Mouse (Mus musculus): Measurements from ENCODE around the gene Bod1l. TPM values are rescaled to one million over a fixed set of nuclear protein-coding genes. Genes with fewer than 3 reads are reported as not detected.
A peak's percentile ranks its signal among the peaks of the same experiment; 100 is the strongest.

Bod1l gene
- 16.0 and 17.1 TPM in 2 replicates for polyA plus RNA-seq (2012; rRNA removed)

GRCm38 (mm10) chr5:41844147-41844529, at the start of gene Bod1l:
TSS of gene Bod1l (minus strand) at chr5:41844315.
- no peak within 1 kb of the TSS for H3K27ac ChIP-seq (ENCODE audit: insufficient read depth, low read length)
- H3K4me1 ChIP-seq (ENCODE audit: control insufficient read depth, insufficient read depth, low read length) = peaks cover 6% of the 10 kb centered on the region
- H3K4me3 ChIP-seq (ENCODE audit: insufficient read depth, low read length) = peak within 1 kb of the TSS; percentile 91
- TF ChIP-seq POLR2A (IDR thresholded peaks at IDR 0.05; ENCODE audit: extremely low read depth, insufficient read depth, low read length) = peak; percentile 54
- no peak for TF ChIP-seq CTCF (IDR thresholded peaks at IDR 0.05; ENCODE audit: extremely low read depth, insufficient read depth, low read length)

DNA sequence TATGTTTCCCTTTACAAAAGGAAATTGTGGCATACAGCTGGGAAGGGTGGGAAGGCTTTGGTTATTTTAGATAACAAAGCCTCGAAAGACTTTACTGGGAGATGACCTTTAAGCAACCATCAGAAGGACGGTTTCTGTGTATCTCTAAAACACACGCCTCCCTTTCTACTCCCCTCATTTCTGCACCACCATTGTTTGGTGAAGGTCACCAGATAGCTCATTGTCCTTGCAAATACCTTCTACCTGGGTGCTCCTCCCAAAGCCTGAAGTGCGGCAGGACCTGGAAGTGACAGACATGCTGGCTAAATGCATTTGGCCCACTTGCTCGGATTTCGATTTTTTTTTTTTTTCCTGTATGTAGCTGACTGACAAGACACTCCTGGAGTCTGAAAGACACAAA, 49.2 kb upstream of the Bod1l start:
- TF ChIP-seq POLR2A (IDR thresholded peaks at IDR 0.05; ENCODE audit: extremely low read depth, insufficient read depth, low read length) (no peak), CTCF (IDR thresholded peaks at IDR 0.05; ENCODE audit: extremely low read depth, insufficient read depth, low read length) (no peak)
- Histone ChIP-seq H3K27ac (ENCODE audit: insufficient read depth, low read length) (no peak overlapping the region), H3K4me1 (ENCODE audit: control insufficient read depth, insufficient read depth, low read length) (no peaks in the 10 kb centered on the region; the same call in 1 of the 2 replicates), H3K4me3 (ENCODE audit: insufficient read depth, low read length) (no peak overlapping the region)

DNA sequence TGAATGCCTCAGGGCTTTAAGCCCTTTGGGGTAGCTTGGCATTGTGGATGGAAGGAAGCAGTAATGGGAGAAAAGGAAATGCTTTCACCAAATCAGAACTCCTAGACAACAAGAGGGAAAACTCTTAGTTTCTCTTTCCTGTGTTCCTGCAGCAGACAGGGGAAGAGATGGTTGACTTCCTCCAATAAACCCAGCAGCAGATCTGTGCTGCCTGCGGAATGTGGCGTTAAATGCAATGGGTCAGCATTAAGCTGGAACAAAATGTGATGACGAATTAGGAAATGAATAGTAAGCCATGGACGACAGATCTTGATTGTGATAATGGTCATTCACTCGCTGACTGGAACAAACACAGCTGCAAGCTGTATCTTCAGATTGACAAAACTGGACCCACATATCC, 46.8 kb upstream of the Bod1l start:
- TF ChIP-seq POLR2A (IDR thresholded peaks at IDR 0.05; ENCODE audit: extremely low read depth, insufficient read depth, low read length) (no peak), CTCF (IDR thresholded peaks at IDR 0.05; ENCODE audit: extremely low read depth, insufficient read depth, low read length) (no peak)
- Histone ChIP-seq H3K4me1 (ENCODE audit: control insufficient read depth, insufficient read depth, low read length) (no peaks in the 10 kb centered on the region; the same call in 1 of the 2 replicates), H3K27ac (ENCODE audit: insufficient read depth, low read length) (no peak overlapping the region), H3K4me3 (ENCODE audit: insufficient read depth, low read length) (no peak overlapping the region)

GRCm38 (mm10) chr5:41889245-41889849, 45.2 kb upstream of the Bod1l start:
- no peaks in the 10 kb centered on the region; the same call in 1 of the 2 replicates for H3K4me1 ChIP-seq (ENCODE audit: control insufficient read depth, insufficient read depth, low read length)
- TF ChIP-seq CTCF (IDR thresholded peaks at IDR 0.05; ENCODE audit: extremely low read depth, insufficient read depth, low read length) (no peak), POLR2A (IDR thresholded peaks at IDR 0.05; ENCODE audit: extremely low read depth, insufficient read depth, low read length) (no peak)
- H3K4me3 ChIP-seq (ENCODE audit: insufficient read depth, low read length) = no peak overlapping the region
- H3K27ac ChIP-seq (ENCODE audit: insufficient read depth, low read length) = no peak overlapping the region

GRCm38 (mm10) chr5:41888834-41889233, 44.7 kb upstream of the Bod1l start:
- TF ChIP-seq CTCF (IDR thresholded peaks at IDR 0.05; ENCODE audit: extremely low read depth, insufficient read depth, low read length) (no peak), POLR2A (IDR thresholded peaks at IDR 0.05; ENCODE audit: extremely low read depth, insufficient read depth, low read length) (no peak)
- Histone ChIP-seq H3K4me3 (ENCODE audit: insufficient read depth, low read length) (no peak overlapping the region), H3K27ac (ENCODE audit: insufficient read depth, low read length) (no peak overlapping the region), H3K4me1 (ENCODE audit: control insufficient read depth, insufficient read depth, low read length) (no peaks in the 10 kb centered on the region; the same call in 1 of the 2 replicates)

DNA sequence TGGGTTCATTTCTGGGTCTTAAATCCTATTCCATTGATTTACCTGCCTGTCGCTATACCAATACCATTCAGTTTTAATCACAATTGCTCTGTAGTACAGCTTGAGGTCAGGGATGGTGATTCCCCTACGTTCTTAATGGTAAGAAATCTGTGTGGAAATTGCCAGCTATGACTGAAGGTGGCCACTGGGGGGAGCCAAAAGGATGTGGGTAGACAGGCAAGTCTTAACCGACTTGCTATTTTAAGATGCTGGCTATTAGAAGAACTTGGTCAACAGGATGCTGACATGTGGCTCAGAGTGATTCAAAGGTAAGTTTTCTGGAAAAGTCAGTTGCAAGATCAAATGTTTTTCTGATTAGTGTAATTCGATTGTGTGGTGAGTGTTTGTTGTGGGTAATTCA, 43.6 kb upstream of the Bod1l start:
- H3K27ac ChIP-seq (ENCODE audit: insufficient read depth, low read length) = no peak overlapping the region
- TF ChIP-seq POLR2A (IDR thresholded peaks at IDR 0.05; ENCODE audit: extremely low read depth, insufficient read depth, low read length) = no peak
- TF ChIP-seq CTCF (IDR thresholded peaks at IDR 0.05; ENCODE audit: extremely low read depth, insufficient read depth, low read length) = peak; percentile 77
- no peaks in the 10 kb centered on the region; the same call in 1 of the 2 replicates for H3K4me1 ChIP-seq (ENCODE audit: control insufficient read depth, insufficient read depth, low read length)
- no peak overlapping the region for H3K4me3 ChIP-seq (ENCODE audit: insufficient read depth, low read length)

DNA sequence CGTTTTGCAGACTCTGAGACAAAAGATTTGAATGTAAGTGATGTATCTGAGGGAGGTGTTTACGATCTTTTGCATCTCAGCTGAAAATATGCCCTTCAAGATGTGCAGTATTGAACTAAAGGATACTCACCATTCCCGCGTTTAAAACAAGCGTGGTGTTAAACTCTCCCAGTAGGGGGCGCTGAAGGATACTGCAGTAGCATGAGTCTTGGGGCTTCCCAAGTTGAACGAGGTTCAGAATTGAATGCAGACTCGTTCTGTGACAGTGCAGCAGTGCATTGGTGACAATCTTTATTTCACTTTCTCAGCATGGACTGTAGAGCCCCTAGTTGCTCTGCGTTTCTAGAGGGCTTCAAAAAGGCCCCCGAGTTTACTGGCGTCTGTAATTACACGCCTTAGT, 40.4 kb upstream of the Bod1l start:
- Histone ChIP-seq H3K4me1 (ENCODE audit: control insufficient read depth, insufficient read depth, low read length) (no peaks in the 10 kb centered on the region; the same call in 1 of the 2 replicates), H3K27ac (ENCODE audit: insufficient read depth, low read length) (no peak overlapping the region), H3K4me3 (ENCODE audit: insufficient read depth, low read length) (no peak overlapping the region)
- TF ChIP-seq POLR2A (IDR thresholded peaks at IDR 0.05; ENCODE audit: extremely low read depth, insufficient read depth, low read length) (no peak), CTCF (IDR thresholded peaks at IDR 0.05; ENCODE audit: extremely low read depth, insufficient read depth, low read length) (peak; percentile 60; the same call in 1 of the 2 replicates)

DNA sequence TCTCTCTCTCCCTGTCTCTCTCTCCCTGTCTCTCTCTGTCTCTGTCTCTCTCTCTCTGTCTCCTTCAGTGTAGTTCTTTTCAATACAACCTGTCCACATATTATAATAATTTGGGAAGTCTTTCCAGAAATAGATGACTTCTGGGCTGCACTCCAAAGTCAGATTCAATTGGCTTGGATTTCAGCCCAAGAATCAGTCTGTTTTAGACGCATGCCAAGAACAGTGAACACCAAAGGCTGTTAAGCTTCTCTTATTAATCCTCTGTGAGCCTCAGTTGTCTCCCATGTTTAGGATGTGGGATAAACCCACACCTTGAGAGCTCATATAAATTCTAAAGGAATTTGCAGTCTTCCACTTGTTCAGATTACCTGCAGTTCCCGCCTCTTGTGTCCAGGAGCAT, 27.0 kb upstream of the Bod1l start:
- TF ChIP-seq CTCF (IDR thresholded peaks at IDR 0.05; ENCODE audit: extremely low read depth, insufficient read depth, low read length) (no peak), POLR2A (IDR thresholded peaks at IDR 0.05; ENCODE audit: extremely low read depth, insufficient read depth, low read length) (no peak)
- Histone ChIP-seq H3K4me1 (ENCODE audit: control insufficient read depth, insufficient read depth, low read length) (no peaks in the 10 kb centered on the region), H3K4me3 (ENCODE audit: insufficient read depth, low read length) (no peak overlapping the region), H3K27ac (ENCODE audit: insufficient read depth, low read length) (no peak overlapping the region)

DNA sequence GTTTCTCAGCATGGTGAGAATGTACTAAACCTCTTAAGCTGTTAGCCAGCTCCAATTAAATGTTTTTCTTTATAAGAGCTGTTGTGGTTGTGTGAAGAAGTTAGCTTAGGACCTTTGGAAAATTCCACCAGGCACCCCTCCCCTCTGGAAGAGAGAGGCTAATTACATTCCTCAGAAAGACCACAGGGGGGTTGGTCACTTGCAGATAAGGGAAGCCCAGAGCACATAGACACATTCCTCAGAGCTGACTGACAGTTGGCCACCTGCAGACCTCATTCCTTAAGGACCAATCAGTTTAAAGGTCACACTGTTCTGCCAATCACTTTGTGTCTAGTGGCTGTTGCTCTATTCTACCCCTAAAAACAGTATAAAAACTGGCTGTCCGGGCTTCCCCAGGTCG, 11.7 kb upstream of the Bod1l start:
- Histone ChIP-seq H3K4me3 (ENCODE audit: insufficient read depth, low read length) (no peak overlapping the region), H3K4me1 (ENCODE audit: control insufficient read depth, insufficient read depth, low read length) (no peaks in the 10 kb centered on the region), H3K27ac (ENCODE audit: insufficient read depth, low read length) (no peak overlapping the region)
- no peak for TF ChIP-seq CTCF (IDR thresholded peaks at IDR 0.05; ENCODE audit: extremely low read depth, insufficient read depth, low read length)

DNA sequence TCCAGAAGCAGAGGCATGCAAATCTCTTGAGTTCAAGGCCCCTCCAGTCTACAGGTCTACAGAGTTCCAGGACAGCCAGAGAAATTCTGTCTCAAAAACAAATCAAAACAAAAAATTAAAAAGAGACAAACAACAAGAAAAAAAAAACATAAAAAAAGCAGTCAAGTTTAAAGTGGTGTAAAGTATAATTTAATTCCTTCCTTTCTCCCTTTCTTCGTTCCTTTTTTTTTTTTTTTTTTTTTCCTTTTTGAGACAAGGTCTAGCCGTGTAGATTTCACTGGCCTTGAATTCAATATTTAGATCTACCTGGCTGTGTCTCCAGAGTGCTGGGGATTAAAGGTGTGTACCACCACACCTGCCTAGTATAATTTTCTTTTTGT, 1.4 kb upstream of the Bod1l start:
- H3K4me1 ChIP-seq (ENCODE audit: control insufficient read depth, insufficient read depth, low read length) = peaks cover 6% of the 10 kb centered on the region
- H3K27ac ChIP-seq (ENCODE audit: insufficient read depth, low read length) = no peak overlapping the region
- TF ChIP-seq POLR2A (IDR thresholded peaks at IDR 0.05; ENCODE audit: extremely low read depth, insufficient read depth, low read length) = no peak
- TF ChIP-seq CTCF (IDR thresholded peaks at IDR 0.05; ENCODE audit: extremely low read depth, insufficient read depth, low read length) = no peak
- H3K4me3 ChIP-seq (ENCODE audit: insufficient read depth, low read length) = peak overlapping the region; percentile 91; the same call in 1 of the 2 replicates
